ENCODE assay signal across 30 mouse cellular contexts in the genomic region with DNA sequence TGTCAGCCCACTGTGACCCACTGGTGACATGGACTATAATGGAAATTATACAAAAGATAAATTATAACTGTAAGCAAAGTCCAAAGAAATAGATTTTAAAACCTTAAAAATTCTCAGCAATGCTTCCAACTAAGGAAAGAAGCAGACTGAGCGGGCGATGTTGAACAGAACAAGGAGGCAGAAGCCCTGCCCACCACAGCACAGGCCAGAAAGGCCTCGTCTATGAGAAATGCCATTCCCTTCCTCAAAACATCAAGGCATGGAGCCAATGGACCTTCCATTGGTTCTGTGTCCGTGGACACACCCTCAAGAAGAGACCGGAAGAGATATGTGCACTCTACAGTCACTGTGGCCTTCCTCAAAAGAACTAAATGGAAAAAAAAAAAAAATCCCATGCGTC.
"Had no signal": no experiment of that assay in that cellular context is flagged by ENCODE, and none has a peak within 500 bp of the region (broad histone marks: within the 10 kb centered on the region; RNA-seq: fewer than 3 reads in every experiment).

No protein-coding gene starts in this region.

- H3K36me3 ChIP-seq: limb, embryonic 10.5 days; limb, embryonic 12.5 days; limb, embryonic 13.5 days; limb, embryonic 15.5 days; liver, embryonic 12.5 days; liver, embryonic 13.5 days; liver, embryonic 15.5 days; lung, embryonic 15.5 days; midbrain, embryonic 10.5 days; midbrain, embryonic 12.5 days; midbrain, embryonic 15.5 days; neural tube, embryonic 12.5 days had no signal

- ATAC-seq: liver, embryonic 12.5 days; liver, postnatal 0 days; lung, postnatal 0 days; midbrain, embryonic 15.5 days; midbrain, embryonic 16.5 days had no signal

- H3K4me2 ChIP-seq: limb, embryonic 12.5 days; limb, embryonic 13.5 days; limb, embryonic 15.5 days; liver, embryonic 11.5 days; liver, embryonic 12.5 days; liver, embryonic 13.5 days; liver, embryonic 15.5 days; lung, embryonic 14.5 days; lung, embryonic 15.5 days; midbrain, embryonic 12.5 days; midbrain, embryonic 15.5 days; neural tube, embryonic 12.5 days had no signal

- H3K9me3 ChIP-seq: limb, embryonic 10.5 days; limb, embryonic 12.5 days; limb, embryonic 13.5 days; limb, embryonic 15.5 days; liver, embryonic 12.5 days; liver, embryonic 13.5 days; liver, embryonic 15.5 days; lung, embryonic 15.5 days; megakaryocyte, embryonic 14.5 days; midbrain, embryonic 10.5 days; midbrain, embryonic 12.5 days; midbrain, embryonic 15.5 days; neural tube, embryonic 12.5 days had no signal

- H3K27me3 ChIP-seq: limb, embryonic 12.5 days; limb, embryonic 13.5 days; limb, embryonic 15.5 days; liver, embryonic 12.5 days; liver, embryonic 13.5 days; liver, embryonic 15.5 days; lung, embryonic 15.5 days; midbrain, embryonic 12.5 days; midbrain, embryonic 15.5 days; neural tube, embryonic 12.5 days had no signal

- DNase-seq: left cerebral cortex, postnatal 4 days; liver; liver, embryonic 13.5 days; liver, postnatal 0 days; lung, adult 18-20 months; lung, adult 2 months; lung, embryonic 14.5 days; lung, postnatal 10 days; lung, postnatal 14 days; lung, postnatal 36 days; lung, postnatal 4 days; midbrain, embryonic 14.5 days had no signal

- H3K4me3 ChIP-seq: limb, embryonic 10.5 days; limb, embryonic 12.5 days; limb, embryonic 13.5 days; limb, embryonic 15.5 days; liver, embryonic 12.5 days; liver, embryonic 13.5 days; liver, embryonic 15.5 days; lung, embryonic 15.5 days; megakaryocyte, embryonic 14.5 days; midbrain, embryonic 10.5 days; midbrain, embryonic 12.5 days; midbrain, embryonic 15.5 days; myocyte; neural tube, embryonic 12.5 days had no signal

- H3K4me1 ChIP-seq: limb, embryonic 12.5 days; liver, embryonic 12.5 days; liver, embryonic 13.5 days; liver, embryonic 15.5 days; midbrain, embryonic 10.5 days; midbrain, embryonic 15.5 days; neural tube, embryonic 12.5 days had no signal

- H3K27ac ChIP-seq: limb, embryonic 10.5 days; limb, embryonic 12.5 days; limb, embryonic 13.5 days; limb, embryonic 15.5 days; liver, embryonic 12.5 days; liver, embryonic 13.5 days; liver, embryonic 14.5 days; liver, embryonic 15.5 days; lung, embryonic 15.5 days; macrophage; midbrain, embryonic 10.5 days; midbrain, embryonic 12.5 days; midbrain, embryonic 15.5 days; neural tube, embryonic 12.5 days had no signal

- H3K9ac ChIP-seq: limb, embryonic 12.5 days; limb, embryonic 13.5 days; limb, embryonic 15.5 days; liver, embryonic 12.5 days; liver, embryonic 13.5 days; liver, embryonic 14.5 days; liver, embryonic 15.5 days; liver, postnatal 0 days; lung, embryonic 14.5 days; lung, embryonic 15.5 days; midbrain, embryonic 12.5 days; midbrain, embryonic 15.5 days; neural tube, embryonic 12.5 days had no signal
